Mouse (Mus musculus) heart, postnatal 0 days (tissue): ENCODE results near the gene Tmem206.

ENCODE experiments used
- CTCF ChIP-seq: IDR thresholded peaks from 2 replicates; pipeline ENCODE4 v1.5.1; 2016; ENCODE audit warnings: antibody characterized with exemption, control low read depth, low read depth
- EP300 ChIP-seq: IDR thresholded peaks from 2 replicates; pipeline ENCODE4 v1.6.1; 2016; ENCODE audit warnings: antibody characterized with exemption, low read depth

- no peak for TF ChIP-seq CTCF
- no peak for TF ChIP-seq EP300
Observed at GRCm38 (mm10) chr1:191303736-191304135, 22.0 kb upstream of the Tmem206 start.
